Mouse (Mus musculus): Measurements from ENCODE around the gene Rgs14. TPM values are rescaled to one million over a fixed set of nuclear protein-coding genes. Genes with fewer than 3 reads are reported as not detected.

Gene Rgs14
- polyA plus RNA-seq, 1 experiment from 2014 or later = 0.75 TPM

DNA sequence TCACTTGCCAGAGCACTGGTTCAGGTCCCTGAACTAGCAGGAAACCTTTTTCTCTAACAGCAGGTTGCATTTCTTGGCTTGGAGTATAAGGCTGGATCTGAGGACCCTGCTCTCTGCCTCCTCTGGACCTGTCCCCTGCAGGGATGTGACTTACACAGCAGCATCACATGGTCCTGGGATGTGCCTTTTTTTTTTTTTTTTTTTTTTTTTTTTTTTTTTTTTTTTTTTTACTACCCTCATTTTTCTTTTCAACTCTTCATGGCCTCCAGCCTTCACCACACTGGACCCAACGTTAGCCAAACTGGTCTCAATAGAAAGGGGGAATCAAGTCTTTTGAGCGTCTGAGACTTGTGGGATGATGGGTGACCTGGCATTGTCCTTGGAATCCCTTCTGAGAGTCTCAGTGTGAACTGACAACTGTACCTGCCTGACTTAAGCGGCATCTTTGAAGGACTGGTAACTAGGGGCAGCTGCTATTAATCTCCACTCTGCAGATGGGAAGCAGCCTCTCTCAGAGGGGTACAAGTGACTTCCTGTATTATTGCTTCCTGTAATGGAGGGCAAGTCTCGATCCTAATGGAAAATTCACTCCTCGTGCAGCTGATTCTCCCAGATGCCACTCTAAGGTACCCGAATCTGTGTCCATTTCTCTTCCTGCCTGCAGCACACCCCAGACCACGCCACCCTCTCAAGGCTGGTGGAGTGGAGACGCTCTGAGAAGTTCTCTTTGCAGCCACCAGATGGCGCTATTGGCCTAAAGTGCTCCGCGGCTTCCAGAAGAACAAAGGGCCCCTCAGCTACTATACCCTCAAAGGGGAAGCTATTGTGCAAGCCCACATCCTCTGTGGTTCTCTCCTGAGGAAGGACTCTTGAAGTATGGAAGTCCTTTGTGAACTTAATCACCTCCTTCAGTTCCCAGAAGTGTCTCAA is 35.6 kb downstream of the Rgs14 start:
- H3K27me3 ChIP-seq (replicated peaks; ENCODE audit: control insufficient read depth, insufficient read depth, low read length) = no peaks in the 10 kb centered on the region
- 16% methylated on average over 11 of the region's 11 CpGs for WGBS
- H3K4me1 ChIP-seq (ENCODE audit: control insufficient read depth, insufficient read depth, low read length) = peaks cover 5% of the 10 kb centered on the region
- peak; percentile 96 for DNase-seq (ENCODE audit: low spot score)
- peak; percentile 95 for ATAC-seq
- 0 out of 2 replicates have a peak overlapping the region, but pooled peaks have one; percentile 14 for H3K4me2 ChIP-seq (ENCODE audit: low read length)
- H3K27ac ChIP-seq (ENCODE audit: low read depth, low read length) = peak overlapping the region; percentile 80
- no peaks in the 10 kb centered on the region for H3K36me3 ChIP-seq (ENCODE audit: control insufficient read depth, insufficient read depth, low read length)
- no peaks in the 10 kb centered on the region for H3K9me3 ChIP-seq (replicated peaks; ENCODE audit: control insufficient read depth, low read length)
- H3K9ac ChIP-seq (ENCODE audit: low read length) = peak overlapping the region; percentile 63
- no peak overlapping the region for H3K4me3 ChIP-seq (ENCODE audit: low read depth, low read length)

- Histone ChIP-seq H3K4me3 (ENCODE audit: low read depth, low read length) (no peak overlapping the region), H3K4me2 (ENCODE audit: low read length) (0 out of 2 replicates have a peak overlapping the region, but pooled peaks have one; percentile 14), H3K4me1 (ENCODE audit: control insufficient read depth, insufficient read depth, low read length) (peaks cover 5% of the 10 kb centered on the region), H3K27ac (ENCODE audit: low read depth, low read length) (peak overlapping the region; percentile 80), H3K36me3 (ENCODE audit: control insufficient read depth, insufficient read depth, low read length) (no peaks in the 10 kb centered on the region), H3K9me3 (replicated peaks; ENCODE audit: control insufficient read depth, low read length) (no peaks in the 10 kb centered on the region), H3K27me3 (replicated peaks; ENCODE audit: control insufficient read depth, insufficient read depth, low read length) (no peaks in the 10 kb centered on the region), H3K9ac (ENCODE audit: low read length) (peak overlapping the region; percentile 63)
- ATAC-seq (peak; percentile 55), DNase-seq (ENCODE audit: low spot score) (no peak)
- 54% methylated on average over 13 of the region's 13 CpGs for WGBS
Observed at GRCm38 (mm10) chr13:55405783-55406390, 36.4 kb downstream of the Rgs14 start.

GRCm38 (mm10) chr13:55407341-55407740 is 37.8 kb downstream of the Rgs14 start:
- no peaks in the 10 kb centered on the region for H3K36me3 ChIP-seq (ENCODE audit: control insufficient read depth, insufficient read depth, low read length)
- WGBS = 90% methylated on average over 4 of the region's 4 CpGs
- no peaks in the 10 kb centered on the region for H3K9me3 ChIP-seq (replicated peaks; ENCODE audit: control insufficient read depth, low read length)
- no peak overlapping the region for H3K4me2 ChIP-seq (ENCODE audit: low read length)
- no peak overlapping the region for H3K9ac ChIP-seq (ENCODE audit: low read length)
- H3K27me3 ChIP-seq (replicated peaks; ENCODE audit: control insufficient read depth, insufficient read depth, low read length) = no peaks in the 10 kb centered on the region
- H3K4me3 ChIP-seq (ENCODE audit: low read depth, low read length) = no peak overlapping the region
- no peak overlapping the region for H3K27ac ChIP-seq (ENCODE audit: low read depth, low read length)
- H3K4me1 ChIP-seq (ENCODE audit: control insufficient read depth, insufficient read depth, low read length) = peaks cover 5% of the 10 kb centered on the region
- ATAC-seq (no peak), DNase-seq (ENCODE audit: low spot score) (no peak)

DNA sequence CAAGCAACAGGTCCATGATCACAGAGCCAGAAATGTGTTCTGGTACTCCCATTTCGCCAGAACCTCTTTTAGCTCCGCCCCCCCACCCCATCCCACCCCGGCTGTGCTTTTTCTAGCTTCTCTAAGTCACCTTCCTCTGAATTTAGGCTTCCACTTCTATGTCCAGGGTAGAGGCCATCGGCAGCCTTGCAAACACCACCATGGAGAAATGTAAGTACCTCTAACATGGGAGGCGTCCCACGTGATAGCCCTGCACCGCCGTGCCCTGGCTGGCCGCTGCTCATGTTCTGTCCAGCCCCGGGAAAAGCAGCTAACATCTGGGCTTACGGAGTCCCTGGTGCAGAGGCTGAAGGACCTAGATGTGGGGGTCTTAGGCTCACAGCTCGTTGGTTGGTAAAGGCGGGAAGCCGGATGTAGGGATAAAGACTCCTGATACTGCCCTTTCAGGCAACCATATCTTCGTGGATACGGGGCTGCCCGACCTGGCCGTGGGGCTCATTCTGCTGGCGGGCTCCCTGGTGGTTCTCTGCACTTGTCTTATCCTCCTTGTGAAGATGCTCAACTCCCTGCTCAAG is 39.1 kb downstream of the Rgs14 start:
- 88% methylated on average over 19 of the region's 19 CpGs for WGBS
- ATAC-seq = no peak

DNA sequence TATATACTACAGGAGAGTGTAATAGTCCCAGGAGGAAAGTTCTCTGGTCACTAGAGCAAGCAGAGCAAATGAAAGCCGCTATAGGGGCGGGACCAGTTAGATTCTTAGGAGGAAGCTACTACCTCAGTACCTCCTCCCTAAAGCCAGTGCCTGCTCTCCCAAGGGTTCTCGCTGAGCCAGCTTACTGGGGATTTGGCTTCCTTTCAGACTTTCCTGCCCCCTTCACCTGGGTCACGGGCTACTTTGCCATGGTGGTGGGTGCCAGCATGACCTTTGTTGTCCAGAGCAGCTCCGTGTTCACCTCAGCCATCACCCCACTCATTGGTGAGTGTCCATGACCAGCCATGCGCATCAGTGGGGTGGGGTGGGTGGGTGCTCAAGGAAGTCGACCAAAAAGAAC is 42.3 kb downstream of the Rgs14 start:
- no peaks in the 10 kb centered on the region for H3K9me3 ChIP-seq (replicated peaks; ENCODE audit: control insufficient read depth, low read length)
- H3K27me3 ChIP-seq (replicated peaks; ENCODE audit: control insufficient read depth, insufficient read depth, low read length) = no peaks in the 10 kb centered on the region
- H3K4me2 ChIP-seq (ENCODE audit: low read length) = no peak overlapping the region
- no peaks in the 10 kb centered on the region for H3K36me3 ChIP-seq (ENCODE audit: control insufficient read depth, insufficient read depth, low read length)
- H3K9ac ChIP-seq (ENCODE audit: low read length) = no peak overlapping the region
- ATAC-seq (no peak), DNase-seq (ENCODE audit: low spot score) (no peak)
- no peaks in the 10 kb centered on the region for H3K4me1 ChIP-seq (ENCODE audit: control insufficient read depth, insufficient read depth, low read length)
- H3K4me3 ChIP-seq (ENCODE audit: low read depth, low read length) = no peak overlapping the region
- 76% methylated on average over 7 of the region's 7 CpGs for WGBS
- no peak overlapping the region for H3K27ac ChIP-seq (ENCODE audit: low read depth, low read length)

More for the DNA sequence above, 39.1 kb downstream of the Rgs14 start:
- no peak for DNase-seq (ENCODE audit: low spot score)
- Histone ChIP-seq H3K4me1 (ENCODE audit: control insufficient read depth, insufficient read depth, low read length) (peaks cover 5% of the 10 kb centered on the region), H3K27me3 (replicated peaks; ENCODE audit: control insufficient read depth, insufficient read depth, low read length) (no peaks in the 10 kb centered on the region), H3K36me3 (ENCODE audit: control insufficient read depth, insufficient read depth, low read length) (no peaks in the 10 kb centered on the region), H3K9ac (ENCODE audit: low read length) (no peak overlapping the region), H3K9me3 (replicated peaks; ENCODE audit: control insufficient read depth, low read length) (no peaks in the 10 kb centered on the region), H3K4me2 (ENCODE audit: low read length) (no peak overlapping the region), H3K27ac (ENCODE audit: low read depth, low read length) (no peak overlapping the region), H3K4me3 (ENCODE audit: low read depth, low read length) (no peak overlapping the region)

DNA sequence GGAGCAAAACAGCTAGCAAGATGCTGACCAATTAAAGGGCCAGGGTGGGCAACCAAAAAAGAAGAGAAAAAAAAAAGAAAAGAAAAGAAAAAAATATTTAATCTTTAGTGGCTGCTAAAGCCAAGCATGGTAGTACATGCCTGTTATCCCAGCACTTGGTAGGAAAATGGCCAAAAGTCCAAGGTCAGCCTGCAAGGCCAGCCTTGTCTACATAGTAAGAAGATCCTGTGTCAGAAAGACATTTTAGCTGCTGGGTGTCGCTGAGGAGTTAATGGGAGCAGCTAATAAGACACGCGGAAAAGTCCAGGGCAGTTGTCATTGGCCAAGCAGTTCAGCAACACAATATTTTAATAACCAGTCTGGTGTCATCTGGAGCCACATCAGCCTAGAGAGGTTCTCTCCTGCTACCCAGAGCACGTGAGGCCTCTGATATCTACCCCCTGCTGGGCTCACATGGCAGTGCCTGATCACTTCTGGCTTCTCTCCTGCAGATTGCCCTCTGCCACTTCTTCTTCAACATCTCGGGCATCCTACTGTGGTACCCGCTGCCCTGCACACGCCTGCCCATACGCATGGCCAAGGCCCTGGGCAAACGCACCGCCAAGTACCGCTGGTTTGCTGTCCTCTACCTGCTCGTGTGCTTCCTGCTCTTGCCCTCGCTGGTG is 43.2 kb downstream of the Rgs14 start:
- Histone ChIP-seq H3K4me1 (ENCODE audit: control insufficient read depth, insufficient read depth, low read length) (no peaks in the 10 kb centered on the region), H3K27ac (ENCODE audit: low read depth, low read length) (no peak overlapping the region), H3K36me3 (ENCODE audit: control insufficient read depth, insufficient read depth, low read length) (no peaks in the 10 kb centered on the region), H3K9ac (ENCODE audit: low read length) (no peak overlapping the region), H3K27me3 (replicated peaks; ENCODE audit: control insufficient read depth, insufficient read depth, low read length) (0 out of 2 replicates have a peak, but pooled peaks cover 2% of the 10 kb centered on the region), H3K9me3 (replicated peaks; ENCODE audit: control insufficient read depth, low read length) (no peaks in the 10 kb centered on the region), H3K4me2 (ENCODE audit: low read length) (no peak overlapping the region), H3K4me3 (ENCODE audit: low read depth, low read length) (no peak overlapping the region)
- 81% methylated on average over 13 of the region's 13 CpGs for WGBS
- no peak for ATAC-seq
- no peak for DNase-seq (ENCODE audit: low spot score)

- H3K27me3 ChIP-seq (replicated peaks; ENCODE audit: control insufficient read depth, insufficient read depth, low read length) = 0 out of 2 replicates have a peak, but pooled peaks cover 3% of the 10 kb centered on the region
Observed at GRCm38 (mm10) chr13:55413333-55413732, 43.8 kb downstream of the Rgs14 start.

DNA sequence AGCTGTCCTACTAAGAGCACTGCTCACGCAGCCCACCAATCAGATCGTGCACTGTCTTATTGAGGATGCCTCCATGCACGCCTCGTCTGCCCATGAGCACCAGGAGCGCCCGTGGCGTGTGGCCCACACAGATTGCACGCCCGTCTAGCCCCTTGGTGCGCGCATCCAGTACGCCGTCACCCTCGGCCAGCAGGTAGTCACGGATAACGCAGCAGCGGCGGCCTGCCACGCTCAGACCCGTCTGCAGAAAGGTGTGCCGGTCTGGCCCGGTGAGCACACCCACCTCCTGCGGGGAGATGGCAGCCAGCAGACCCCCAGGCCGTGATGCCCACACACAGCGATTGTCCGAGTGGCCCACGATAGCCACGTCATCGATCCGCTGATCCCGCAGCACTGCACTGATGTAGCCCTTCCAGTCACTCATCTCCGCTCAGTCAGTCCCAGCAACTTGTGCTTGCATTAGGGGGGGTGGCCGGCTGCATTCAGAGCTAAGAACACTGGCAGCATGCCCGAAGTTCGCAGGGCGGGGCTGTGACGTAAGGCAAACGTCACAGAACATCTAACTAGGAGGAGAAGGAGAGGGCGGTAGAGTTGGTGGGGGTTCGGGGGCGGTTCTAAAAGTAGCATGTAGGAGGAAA is 45.3 kb downstream of the Rgs14 start, which contains the start of gene Pfn3:
Gene Pfn3 (minus strand): TSS at position 490 of the 638 bp plus-strand sequence.
- peak; percentile 76 for ATAC-seq
- Histone ChIP-seq H3K4me3 (ENCODE audit: low read depth, low read length) (peak within 1 kb of the TSS; percentile 38), H3K27ac (ENCODE audit: low read depth, low read length) (no peak within 1 kb of the TSS), H3K4me1 (ENCODE audit: control insufficient read depth, insufficient read depth, low read length) (no peaks in the 10 kb centered on the region), H3K36me3 (ENCODE audit: control insufficient read depth, insufficient read depth, low read length) (no peaks in the 10 kb centered on the region), H3K9me3 (replicated peaks; ENCODE audit: control insufficient read depth, low read length) (no peaks in the 10 kb centered on the region), H3K27me3 (replicated peaks; ENCODE audit: control insufficient read depth, insufficient read depth, low read length) (peaks cover 14% of the 10 kb centered on the region), H3K9ac (ENCODE audit: low read length) (peak within 1 kb of the TSS; percentile 71), H3K4me2 (ENCODE audit: low read length) (peak within 1 kb of the TSS; percentile 68)
- DNase-seq (ENCODE audit: low spot score) = peak; percentile 84
- WGBS = 11% methylated on average over 41 of the region's 41 CpGs

More at GRCm38 (mm10) chr13:55413333-55413732, 43.8 kb downstream of the Rgs14 start:
- H3K4me3 ChIP-seq (ENCODE audit: low read depth, low read length) = no peak overlapping the region
- H3K27ac ChIP-seq (ENCODE audit: low read depth, low read length) = no peak overlapping the region
- ATAC-seq (no peak), DNase-seq (ENCODE audit: low spot score) (no peak)
- no peak overlapping the region for H3K4me2 ChIP-seq (ENCODE audit: low read length)
- no peaks in the 10 kb centered on the region for H3K9me3 ChIP-seq (replicated peaks; ENCODE audit: control insufficient read depth, low read length)
- H3K4me1 ChIP-seq (ENCODE audit: control insufficient read depth, insufficient read depth, low read length) = no peaks in the 10 kb centered on the region
- WGBS = 82% methylated on average over 12 of the region's 12 CpGs
- no peak overlapping the region for H3K9ac ChIP-seq (ENCODE audit: low read length)
- H3K36me3 ChIP-seq (ENCODE audit: control insufficient read depth, insufficient read depth, low read length) = no peaks in the 10 kb centered on the region

All from forebrain, embryonic 14.5 days (tissue).